9 mouse cellular contexts compared by ENCODE assay signal in genomic region chr13:74025151-74026081, GRCm38 (mm10). TPM values are rescaled to one million over a fixed set of nuclear protein-coding genes. Genes with fewer than 3 reads are reported as not detected.
DNase-seq lines count a peak whose midpoint lies in the region; ATAC-seq and TF ChIP-seq lines count a peak whose summit lies in the region.
"Had no signal": no experiment of that assay in that cellular context is flagged by ENCODE, and none has a peak within 500 bp of the region (broad histone marks: within the 10 kb centered on the region; RNA-seq: fewer than 3 reads in every experiment).

No protein-coding gene starts in this region.

- H3K9me3 ChIP-seq in heart, embryonic 12.5 days (replicated peaks): no peaks in the 10 kb centered on the region
- no peaks in the 10 kb centered on the region for H3K9me3 ChIP-seq in limb, embryonic 14.5 days (ENCODE audit: control insufficient read depth, low read length)
- H3K9me3 ChIP-seq in stomach, embryonic 16.5 days (replicated peaks; ENCODE audit: control insufficient read depth, low read length): no peaks in the 10 kb centered on the region
- H3K9me3 ChIP-seq: embryonic facial prominence, embryonic 12.5 days had no signal

- peak; percentile 62 for DNase-seq in adrenal gland, adult 2 months
- no peak for DNase-seq in adrenal gland, postnatal 4 days (ENCODE audit: low spot score in 2 of 2)
- DNase-seq in right cerebral cortex, postnatal 4 days: peak; percentile 43
- DNase-seq in right cerebral cortex, postnatal 10 days (ENCODE audit: low spot score in 2 of 2): no peak
- peak; percentile 38 for DNase-seq in limb, embryonic 14.5 days (ENCODE audit: low spot score)
- no peak for DNase-seq in thymus, postnatal 25 days

- no peak overlapping the region for H3K9ac ChIP-seq in heart, embryonic 12.5 days
- no peak overlapping the region for H3K9ac ChIP-seq in limb, embryonic 14.5 days (ENCODE audit: low read depth, low read length, severe bottlenecking)
- no peak overlapping the region for H3K9ac ChIP-seq in stomach, embryonic 16.5 days (ENCODE audit: low read length)
- H3K9ac ChIP-seq: embryonic facial prominence, embryonic 12.5 days had no signal

- no peaks in the 10 kb centered on the region for H3K36me3 ChIP-seq in heart, embryonic 12.5 days
- no peaks in the 10 kb centered on the region for H3K36me3 ChIP-seq in limb, embryonic 14.5 days (ENCODE audit: control insufficient read depth, insufficient read depth, low read length)
- H3K36me3 ChIP-seq in stomach, embryonic 16.5 days (ENCODE audit: control insufficient read depth, insufficient read depth, low read length): no peaks in the 10 kb centered on the region
- H3K36me3 ChIP-seq: embryonic facial prominence, embryonic 12.5 days had no signal

- H3K4me2 ChIP-seq in heart, embryonic 12.5 days: no peak overlapping the region
- no peak overlapping the region for H3K4me2 ChIP-seq in limb, embryonic 14.5 days (replicated peaks; ENCODE audit: low read depth, low read length, severe bottlenecking)
- H3K4me2 ChIP-seq in stomach, embryonic 16.5 days (ENCODE audit: low read depth, low read length): no peak overlapping the region
- H3K4me2 ChIP-seq: embryonic facial prominence, embryonic 12.5 days had no signal

- peaks cover 26% of the 10 kb centered on the region for H3K4me1 ChIP-seq in heart, embryonic 12.5 days (replicated peaks)
- 0 out of 2 replicates have a peak, but pooled peaks cover 3% of the 10 kb centered on the region for H3K4me1 ChIP-seq in limb, embryonic 14.5 days (ENCODE audit: control insufficient read depth, insufficient read depth, low read length)
- H3K4me1 ChIP-seq in stomach, embryonic 16.5 days (ENCODE audit: control insufficient read depth, insufficient read depth, low read length): 0 out of 2 replicates have a peak, but pooled peaks cover 4% of the 10 kb centered on the region
- H3K4me1 ChIP-seq: embryonic facial prominence, embryonic 12.5 days had no signal

- no peaks in the 10 kb centered on the region for H3K27me3 ChIP-seq in heart, embryonic 12.5 days (replicated peaks)
- no peaks in the 10 kb centered on the region for H3K27me3 ChIP-seq in limb, embryonic 14.5 days (ENCODE audit: control insufficient read depth, insufficient read depth, low read length)
- no peaks in the 10 kb centered on the region for H3K27me3 ChIP-seq in stomach, embryonic 16.5 days (ENCODE audit: control insufficient read depth, insufficient read depth, low read length)
- H3K27me3 ChIP-seq: embryonic facial prominence, embryonic 12.5 days had no signal

- no peak for TF ChIP-seq POLR2A in limb, embryonic 14.5 days (IDR thresholded peaks at IDR 0.05; ENCODE audit: borderline replicate concordance, extremely low read depth, insufficient read depth, insufficient read length)

- no peak overlapping the region for H3K4me3 ChIP-seq in heart, embryonic 12.5 days
- no peak overlapping the region for H3K4me3 ChIP-seq in limb, embryonic 14.5 days (replicated peaks; ENCODE audit: low read length)
- H3K4me3 ChIP-seq in stomach, embryonic 16.5 days (replicated peaks; ENCODE audit: low read length): no peak overlapping the region
- H3K4me3 ChIP-seq: embryonic facial prominence, embryonic 12.5 days had no signal

- 0 out of 2 replicates have a peak overlapping the region, but pooled peaks have one; percentile 12 for H3K27ac ChIP-seq in heart, embryonic 12.5 days (ENCODE audit: poor library complexity, severe bottlenecking)
- no peak overlapping the region for H3K27ac ChIP-seq in limb, embryonic 14.5 days (replicated peaks; ENCODE audit: low read depth, low read length)
- H3K27ac ChIP-seq in stomach, embryonic 16.5 days (ENCODE audit: low read length): peak overlapping the region; percentile 15; the same call in 1 of the 2 replicates
- H3K27ac ChIP-seq: embryonic facial prominence, embryonic 12.5 days had no signal

- peak; percentile 26; the same call in 1 of the 2 replicates for ATAC-seq in heart, embryonic 12.5 days (ENCODE audit: insufficient number of reproducible peaks, low FRiP score)
- no peak for ATAC-seq in limb, embryonic 14.5 days (ENCODE audit: low FRiP score, low read depth)
- peak; percentile 43 for ATAC-seq in stomach, embryonic 16.5 days (ENCODE audit: insufficient read depth, low FRiP score)

- WGBS in heart, embryonic 12.5 days: 59% methylated on average over 4 of the region's 4 CpGs
- WGBS in limb, embryonic 14.5 days: 64% methylated on average over 4 of the region's 4 CpGs
- WGBS in stomach, embryonic 16.5 days: 53% methylated on average over 4 of the region's 4 CpGs

RNA-seq across cellular contexts. Expression of gene Tppp, which starts 16.2 kb away (rescaled TPM):
- 10 to 100 TPM in 1 of 2 experiments, 1 to 10 TPM in 1; 9.3 to 15.7 TPM for total RNA-seq in adrenal gland, adult 2 months (2021)
- 2.9 and 4.9 TPM in 2 replicates for polyA plus RNA-seq in adrenal gland, adult 2 months (2012; rRNA removed)
- total RNA-seq in adrenal gland, postnatal 4 days (2021): 1 to 10 TPM; 3.1 to 4.3 TPM
- polyA plus RNA-seq in heart, embryonic 12.5 days (2016; fragmentation: Nextera tagmentation; extraction: Ambion mirVana): 3.4 and 3.8 TPM in 2 replicates
- 1.8 and 2.2 TPM in 2 replicates for polyA plus RNA-seq in limb, embryonic 14.5 days (2012; rRNA removed)
- polyA plus RNA-seq in limb, embryonic 14.5 days (2014; fragmentation: Nextera tagmentation; extraction: Ambion mirVana): 1.7 and 2.4 TPM in 2 replicates
- 5.3 and 6.8 TPM in 2 replicates for polyA plus RNA-seq in stomach, embryonic 16.5 days (2015; fragmentation: Nextera tagmentation; extraction: Ambion mirVana)

RNA-seq across cellular contexts. Expression of gene Cep72, which starts 36.7 kb away (rescaled TPM):
- 1 to 10 TPM; 4.2 to 4.5 TPM for total RNA-seq in adrenal gland, adult 2 months (2021)
- polyA plus RNA-seq in adrenal gland, adult 2 months (2012; rRNA removed): 1.1 and 1.4 TPM in 2 replicates
- total RNA-seq in adrenal gland, postnatal 4 days (2021): 10 to 100 TPM in 1 of 2 experiments, 1 to 10 TPM in 1; 8.9 to 10.7 TPM
- 12.8 and 15.3 TPM in 2 replicates for polyA plus RNA-seq in heart, embryonic 12.5 days (2016; fragmentation: Nextera tagmentation; extraction: Ambion mirVana)
- 13.6 and 14.3 TPM in 2 replicates for polyA plus RNA-seq in limb, embryonic 14.5 days (2012; rRNA removed)
- 11.2 and 13.5 TPM in 2 replicates for polyA plus RNA-seq in limb, embryonic 14.5 days (2014; fragmentation: Nextera tagmentation; extraction: Ambion mirVana)
- polyA plus RNA-seq in stomach, embryonic 16.5 days (2015; fragmentation: Nextera tagmentation; extraction: Ambion mirVana): 11.6 and 13.1 TPM in 2 replicates

Comparison
In these comparisons a context has a peak if more than half of its experiments do, and no peak if none do; other contexts are left out.
1. DNase-seq: peak in adrenal gland, adult 2 months (single experiment), right cerebral cortex, postnatal 4 days (single experiment) and limb, embryonic 14.5 days (single experiment); none in adrenal gland, postnatal 4 days (0 of 2), right cerebral cortex, postnatal 10 days (0 of 2) and thymus, postnatal 25 days (single experiment).